Mouse (Mus musculus) MEL-GATA-1-ER (cell line): ENCODE measurements around the gene Tpx2.
A peak's percentile ranks its signal among the peaks of the same experiment; 100 is the strongest.

ENCODE experiments used
- DNase-seq: peaks from one replicate; pipeline ENCODE4 v3.0.0-alpha.2; 2012; ENCODE audit warnings: low read depth; ENCODE audit errors: extremely low read depth

Gene Tpx2

GRCm38 (mm10) chr2:152914310-152915120 is 66.8 kb downstream of the Tpx2 start:
- peak; percentile 62 for DNase-seq

- DNase-seq: no peak
Observed at GRCm38 (mm10) chr2:152915453-152915852, 67.7 kb downstream of the Tpx2 start.

- no peak for DNase-seq
Observed at GRCm38 (mm10) chr2:152916111-152916510, 68.3 kb downstream of the Tpx2 start.

- DNase-seq: no peak
Observed at GRCm38 (mm10) chr2:152917671-152918070, 69.9 kb downstream of the Tpx2 start.

GRCm38 (mm10) chr2:152922376-152922775 is 74.6 kb downstream of the Tpx2 start:
- no peak for DNase-seq

- DNase-seq: no peak
Observed at GRCm38 (mm10) chr2:152923621-152924020, 75.9 kb downstream of the Tpx2 start.

GRCm38 (mm10) chr2:152924128-152924527 is 76.4 kb downstream of the Tpx2 start:
- peak; percentile 6 for DNase-seq

GRCm38 (mm10) chr2:152924543-152924942 is 76.8 kb downstream of the Tpx2 start:
- no peak for DNase-seq

- no peak for DNase-seq
Observed at GRCm38 (mm10) chr2:152925189-152925872, 77.6 kb downstream of the Tpx2 start.

- no peak for DNase-seq
Observed at GRCm38 (mm10) chr2:152926896-152927295, 79.1 kb downstream of the Tpx2 start.

GRCm38 (mm10) chr2:152927371-152927770 is 79.6 kb downstream of the Tpx2 start:
- DNase-seq: no peak

- DNase-seq: no peak
Observed at GRCm38 (mm10) chr2:152928219-152928987, 80.6 kb downstream of the Tpx2 start.

- no peak for DNase-seq
Observed at GRCm38 (mm10) chr2:152928988-152929370, 81.2 kb downstream of the Tpx2 start.

- no peak for DNase-seq
Observed at GRCm38 (mm10) chr2:152930276-152930675, 82.5 kb downstream of the Tpx2 start.

- DNase-seq: no peak
Observed at GRCm38 (mm10) chr2:152931456-152932160, 83.8 kb downstream of the Tpx2 start.

- DNase-seq: no peak
Observed at GRCm38 (mm10) chr2:152933048-152933447, 85.3 kb downstream of the Tpx2 start, which contains the start of gene Foxs1. Gene Foxs1, minus strand, starts transcription at chr2:152933208.

GRCm38 (mm10) chr2:152933614-152934013 is 85.8 kb downstream of the Tpx2 start:
- DNase-seq: peak; percentile 26

GRCm38 (mm10) chr2:152939846-152940245 is 92.1 kb downstream of the Tpx2 start:
- peak; percentile 29 for DNase-seq

- DNase-seq: no peak
Observed at GRCm38 (mm10) chr2:152941106-152941505, 93.3 kb downstream of the Tpx2 start.

- no peak for DNase-seq
Observed at GRCm38 (mm10) chr2:152941776-152942175, 94.0 kb downstream of the Tpx2 start.

- no peak for DNase-seq
Observed at GRCm38 (mm10) chr2:152942898-152943515, 95.2 kb downstream of the Tpx2 start.
